Mouse (Mus musculus) T-cell, adult 2 months (primary cell): Measurements from ENCODE around the gene Gm3238.
"Not testable (repeated sequence)": the region's sequence is repeated elsewhere in the genome, so short reads cannot be mapped to it uniquely, and the experiment has no call there.

ENCODE experiments used
- DNase-seq: peaks from one replicate; pipeline ENCODE4 v3.0.0; 2022; ENCODE audit warnings: low spot score

Gm3238 gene

DNA sequence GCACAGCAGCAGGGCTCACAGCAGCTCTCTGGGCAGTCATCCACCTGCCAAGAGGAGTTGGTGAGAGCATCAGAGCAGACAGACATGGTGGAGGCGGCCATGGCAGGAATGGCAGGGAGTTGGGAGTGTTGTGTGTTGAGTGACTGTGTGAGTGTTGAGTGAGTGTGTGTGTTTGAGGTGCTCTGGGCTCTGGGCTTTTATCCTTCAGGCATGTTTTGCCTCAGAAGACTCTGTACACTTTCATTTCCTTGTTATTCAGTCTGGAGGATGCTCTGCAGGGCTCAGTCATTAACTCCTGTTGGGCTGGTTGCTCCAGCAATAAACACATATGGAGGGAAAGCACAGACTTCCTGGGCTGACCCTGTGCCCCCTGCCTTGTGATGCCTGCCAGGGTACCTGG is at the start of gene Gm3238:
Gm3238 (minus strand) TSS at position 101 of the 400 bp plus-strand sequence.
- not testable (repeated sequence) for DNase-seq

DNA sequence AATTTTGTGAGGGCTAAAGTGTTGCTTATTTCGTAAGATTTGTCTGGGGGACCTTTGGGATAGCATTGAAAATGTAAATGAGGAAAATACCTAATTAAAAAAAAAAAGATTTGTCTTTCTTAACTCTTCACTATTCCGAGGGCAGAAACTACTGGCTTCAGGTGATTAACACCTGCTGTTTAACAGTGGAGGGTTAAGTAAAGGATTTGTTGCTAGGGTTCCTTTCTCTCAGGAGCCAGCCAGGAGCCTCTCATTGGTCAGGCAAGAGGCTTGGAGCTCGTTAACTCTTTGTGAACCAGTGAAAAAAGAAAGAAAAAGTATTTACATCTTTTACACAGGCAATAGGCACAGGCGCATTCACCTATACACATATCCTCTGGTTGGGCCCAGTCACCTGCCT is 48.1 kb upstream of the Gm3238 start:
- no peak for DNase-seq

DNA sequence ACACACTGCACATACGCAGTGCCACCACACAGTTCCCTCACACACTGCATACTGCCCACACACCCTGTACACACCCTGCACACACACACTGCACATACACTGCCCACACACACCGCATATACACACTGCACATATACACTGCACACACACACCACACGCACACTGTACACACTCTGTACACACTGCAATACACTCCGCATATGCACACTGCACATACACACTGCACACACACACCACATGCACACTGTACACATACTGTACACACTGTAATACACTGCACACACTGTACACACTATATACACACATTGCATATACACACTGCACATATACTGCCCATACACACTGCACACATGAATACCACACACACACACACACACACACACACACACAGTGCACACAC is 47.4 kb upstream of the Gm3238 start:
- DNase-seq, result no peak

GRCm38 (mm10) chr10:77815514-77815913 is 44.4 kb upstream of the Gm3238 start:
- no peak for DNase-seq

DNA sequence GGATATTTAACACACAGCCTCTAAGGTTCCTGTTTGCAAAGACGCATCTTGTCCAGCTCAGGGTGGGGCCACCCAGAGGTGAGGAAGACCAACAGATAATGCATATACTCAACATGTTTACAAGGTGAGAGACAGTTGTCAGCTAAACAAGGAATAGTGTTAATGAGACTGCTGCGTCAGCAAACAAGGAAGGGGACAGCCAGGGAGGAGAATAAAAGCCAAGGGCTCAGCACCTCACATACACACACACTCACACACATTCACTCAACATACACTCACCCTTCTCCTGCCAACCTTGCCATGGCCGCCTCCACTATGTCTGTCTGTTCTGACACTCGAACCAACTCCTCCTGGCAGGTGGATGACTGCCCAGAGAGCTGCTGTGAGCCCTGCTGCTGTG is 43.3 kb upstream of the Gm3238 start, which contains the start of gene Gm2696:
Gm2696 (plus strand) TSS at position 301 of the 400 bp plus-strand sequence.
- DNase-seq, result no peak

DNA sequence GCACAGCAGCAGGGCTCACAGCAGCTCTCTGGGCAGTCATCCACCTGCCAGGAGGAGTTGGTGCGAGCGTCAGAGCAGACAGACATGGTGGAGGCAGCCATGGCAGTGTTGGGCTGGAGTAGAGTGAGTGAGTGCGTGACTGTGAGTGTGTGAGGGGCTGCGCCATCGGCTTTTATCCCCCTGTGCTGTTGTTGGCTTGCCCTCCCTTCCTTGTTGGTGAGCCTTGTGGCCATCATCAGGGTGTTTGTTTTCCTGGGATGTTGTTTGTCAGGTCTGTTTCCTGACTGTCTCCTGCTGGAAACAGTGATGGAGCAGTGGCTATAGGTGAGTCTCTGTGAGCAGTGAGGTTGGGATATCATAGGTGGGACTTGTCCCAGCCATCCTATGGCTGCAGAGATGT is 40.6 kb upstream of the Gm3238 start, which contains the start of gene Gm9507:
Gm9507 (minus strand) TSS at position 101 of the 400 bp plus-strand sequence.
- no peak for DNase-seq

GRCm38 (mm10) chr10:77804095-77804494 is 33.0 kb upstream of the Gm3238 start:
- no peak for DNase-seq

DNA sequence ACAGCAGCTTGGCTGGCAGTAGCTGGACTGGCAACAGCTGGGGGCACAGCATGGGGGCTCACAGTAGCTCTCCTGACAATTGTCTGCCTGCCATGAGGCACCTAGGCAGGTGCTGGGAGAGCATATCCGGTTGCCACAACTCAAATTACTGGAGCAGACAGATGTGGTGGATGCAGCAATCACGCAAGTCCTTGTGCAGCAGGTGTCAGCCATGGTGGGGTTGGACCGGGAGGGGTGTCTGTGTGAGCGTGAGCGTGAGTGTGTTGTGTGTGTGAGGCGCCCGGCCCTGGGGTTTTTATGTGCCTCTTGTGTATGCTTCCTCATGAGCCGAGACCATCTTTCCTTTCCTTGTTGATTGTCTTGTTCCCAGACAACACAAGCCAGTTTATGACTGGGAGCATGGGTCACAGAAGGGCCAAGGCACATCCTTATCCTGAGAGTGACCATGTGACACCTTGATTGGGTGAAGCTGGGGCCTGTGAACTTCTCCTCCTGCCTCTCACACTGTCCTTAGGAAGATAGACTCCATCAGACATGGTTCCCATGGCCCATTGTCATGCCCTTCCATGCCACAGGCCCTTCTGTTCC is 27.9 kb upstream of the Gm3238 start, which contains the start of gene Gm19668:
Gm19668 (minus strand) TSS at position 213 of the 588 bp plus-strand sequence.
- no peak for DNase-seq

- DNase-seq, result not testable (repeated sequence)
Measured at GRCm38 (mm10) chr10:77798164-77798920, 27.2 kb upstream of the Gm3238 start.

DNA sequence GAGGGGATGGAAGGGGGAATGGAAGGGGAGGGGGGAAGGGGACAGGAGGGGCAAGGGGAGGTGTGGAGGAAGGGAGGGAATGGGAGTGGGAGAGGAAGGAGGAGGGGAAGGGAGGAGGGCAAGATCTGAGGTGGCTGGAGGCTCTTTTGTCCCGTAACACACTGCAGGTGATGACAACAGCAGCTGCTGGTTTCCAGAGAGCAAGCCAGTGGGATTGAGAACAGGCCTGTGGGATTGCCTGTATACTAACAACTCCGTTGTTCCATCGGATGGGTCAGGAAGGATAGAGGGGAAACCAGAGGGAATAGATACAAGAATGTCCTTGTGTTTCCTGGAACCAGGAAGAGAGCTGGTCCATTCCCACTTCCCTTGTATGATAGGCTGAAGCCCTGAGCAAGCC is 26.6 kb upstream of the Gm3238 start:
- DNase-seq, result no peak

DNA sequence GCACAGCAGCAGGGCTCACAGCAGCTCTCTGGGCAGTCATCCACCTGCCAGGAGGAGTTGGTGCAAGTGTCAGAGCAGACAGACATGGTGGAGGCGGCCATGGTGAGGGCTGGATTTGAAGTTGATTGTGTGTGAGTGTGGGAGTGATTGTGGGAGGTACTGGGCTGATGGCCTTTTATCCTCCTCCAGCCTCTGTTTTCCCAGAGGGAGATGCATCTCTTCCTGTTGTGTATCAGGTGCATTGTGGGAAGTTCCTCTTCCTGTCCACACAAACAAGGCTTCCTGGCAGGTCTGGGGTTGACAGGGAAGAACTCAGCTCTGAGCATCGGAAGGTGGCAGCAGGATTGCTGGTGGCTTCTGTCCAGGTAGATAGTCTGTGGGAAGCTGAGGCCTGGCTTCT is 23.9 kb upstream of the Gm3238 start, which contains the start of gene Gm9639:
Gm9639 (minus strand) TSS at position 101 of the 400 bp plus-strand sequence.
- DNase-seq, result no peak

GRCm38 (mm10) chr10:77788621-77789020 is 17.5 kb upstream of the Gm3238 start:
- no peak for DNase-seq

DNA sequence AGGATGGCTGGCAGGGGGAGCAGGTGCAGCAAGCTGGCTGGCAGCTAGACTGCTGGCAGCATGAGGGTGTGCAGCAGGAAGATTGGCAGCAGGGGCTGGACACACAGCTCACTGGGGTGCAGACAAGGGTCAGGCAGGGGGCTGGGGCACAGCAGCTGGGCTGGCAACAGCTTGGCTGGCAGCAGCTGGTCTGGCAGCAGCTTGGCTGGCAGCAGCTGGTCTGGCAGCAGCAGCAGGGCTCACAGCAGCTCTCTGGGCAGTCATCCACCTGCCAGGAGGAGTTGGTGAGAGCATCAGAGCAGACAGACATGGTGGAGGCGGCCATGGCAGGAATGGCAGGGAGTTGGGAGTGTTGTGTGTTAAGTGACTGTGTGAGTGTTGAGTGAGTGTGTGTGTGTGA is 16.8 kb upstream of the Gm3238 start, which contains the start of gene Gm7137:
Gm7137 (minus strand) TSS at position 325 of the 400 bp plus-strand sequence.
- DNase-seq, result not testable (repeated sequence)

DNA sequence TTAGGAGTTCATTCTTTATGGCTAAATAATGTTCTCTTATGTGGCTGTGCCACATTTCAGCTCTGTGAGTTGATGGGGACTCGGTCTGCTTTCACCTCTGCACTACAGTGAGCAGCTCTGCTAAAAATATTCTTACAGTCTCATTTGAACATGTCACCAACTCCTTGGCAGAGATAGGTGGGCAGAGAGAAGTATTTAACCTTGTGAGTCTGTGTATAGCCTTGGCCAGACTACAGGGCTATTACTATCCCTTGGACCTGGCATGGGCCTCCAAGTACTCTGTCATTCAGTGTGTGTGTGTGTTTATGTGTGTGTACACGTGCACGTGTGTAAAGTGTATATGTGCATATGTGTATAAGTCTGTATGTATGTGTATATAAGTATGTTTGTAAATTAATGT is 12.3 kb upstream of the Gm3238 start:
- not testable (repeated sequence) for DNase-seq

DNA sequence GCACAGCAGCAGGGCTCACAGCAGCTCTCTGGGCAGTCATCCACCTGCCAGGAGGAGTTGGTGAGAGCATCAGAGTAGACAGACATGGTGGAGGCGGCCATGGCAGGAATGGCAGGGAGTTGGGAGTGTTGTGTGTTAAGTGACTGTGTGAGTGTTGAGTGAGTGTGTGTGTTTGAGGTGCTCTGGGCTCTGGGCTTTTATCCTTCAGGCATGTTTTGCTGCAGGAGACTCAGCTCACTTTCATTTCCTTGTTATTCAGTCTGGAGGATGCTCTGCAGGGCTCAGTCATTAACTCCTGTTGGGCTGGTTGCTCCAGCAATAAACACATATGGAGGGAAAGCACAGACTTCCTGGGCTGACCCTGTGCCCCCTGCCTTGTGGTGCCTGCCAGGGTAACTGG is 11.3 kb upstream of the Gm3238 start, which contains the start of gene Gm3250:
Gm3250 (minus strand) TSS at position 101 of the 400 bp plus-strand sequence.
- DNase-seq, result not testable (repeated sequence)

GRCm38 (mm10) chr10:77776844-77777243 is 5.7 kb upstream of the Gm3238 start, which contains the start of gene Gm7138:
Gene Gm7138, minus strand, starts transcription at chr10:77776944.
- not testable (repeated sequence) for DNase-seq

DNA sequence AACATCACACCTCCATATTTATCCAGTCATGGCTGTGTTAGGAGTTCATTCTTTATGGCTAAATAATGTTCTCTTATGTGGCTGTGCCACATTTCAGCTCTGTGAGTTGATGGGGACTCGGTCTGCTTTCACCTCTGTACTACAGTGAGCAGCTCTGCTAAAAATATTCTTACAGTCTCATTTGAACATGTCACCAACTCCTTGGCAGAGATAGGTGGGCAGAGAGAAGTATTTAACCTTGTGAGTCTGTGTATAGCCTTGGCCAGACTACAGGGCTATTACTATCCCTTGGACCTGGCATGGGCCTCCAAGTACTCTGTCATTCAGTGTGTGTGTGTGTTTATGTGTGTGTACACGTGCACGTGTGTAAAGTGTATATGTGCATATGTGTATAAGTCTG is 1.0 kb upstream of the Gm3238 start:
- not testable (repeated sequence) for DNase-seq

DNA sequence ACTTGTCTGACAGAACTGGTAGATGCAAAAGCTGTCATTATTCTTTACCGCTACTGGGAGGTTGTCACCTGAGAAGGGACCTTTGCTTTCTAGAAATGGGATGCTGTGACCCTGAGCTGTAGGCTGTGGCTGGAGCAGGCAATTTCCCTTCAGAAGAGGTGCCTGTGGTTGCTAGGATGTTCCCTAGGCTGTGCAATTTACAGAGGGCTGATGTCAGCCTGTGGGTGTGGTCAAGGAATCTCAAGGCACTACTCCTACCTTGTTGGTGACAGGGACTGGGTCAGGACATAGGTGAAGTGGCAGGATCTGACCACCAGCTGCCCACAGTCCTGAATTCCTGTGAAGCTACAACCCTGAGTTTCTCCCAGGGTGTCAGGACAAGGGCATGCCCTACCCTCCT is 1.4 kb downstream of the Gm3238 start:
- DNase-seq, result no peak

DNA sequence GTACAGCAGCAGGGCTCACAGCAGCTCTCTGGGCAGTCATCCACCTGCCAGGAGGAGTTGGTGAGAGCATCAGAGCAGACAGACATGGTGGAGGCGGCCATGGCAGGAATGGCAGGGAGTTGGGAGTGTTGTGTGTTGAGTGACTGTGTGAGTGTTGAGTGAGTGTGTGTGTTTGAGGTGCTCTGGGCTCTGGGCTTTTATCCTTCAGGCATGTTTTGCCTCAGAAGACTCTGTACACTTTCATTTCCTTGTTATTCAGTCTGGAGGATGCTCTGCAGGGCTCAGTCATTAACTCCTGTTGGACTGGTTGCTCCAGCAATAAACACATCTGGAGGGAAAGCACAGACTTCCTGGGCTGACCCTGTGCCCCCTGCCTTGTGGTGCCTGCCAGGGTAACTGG is 11.5 kb downstream of the Gm3238 start, which contains the start of gene Gm3233:
Gm3233 (minus strand) TSS at position 101 of the 400 bp plus-strand sequence.
- DNase-seq, result not testable (repeated sequence)

DNA sequence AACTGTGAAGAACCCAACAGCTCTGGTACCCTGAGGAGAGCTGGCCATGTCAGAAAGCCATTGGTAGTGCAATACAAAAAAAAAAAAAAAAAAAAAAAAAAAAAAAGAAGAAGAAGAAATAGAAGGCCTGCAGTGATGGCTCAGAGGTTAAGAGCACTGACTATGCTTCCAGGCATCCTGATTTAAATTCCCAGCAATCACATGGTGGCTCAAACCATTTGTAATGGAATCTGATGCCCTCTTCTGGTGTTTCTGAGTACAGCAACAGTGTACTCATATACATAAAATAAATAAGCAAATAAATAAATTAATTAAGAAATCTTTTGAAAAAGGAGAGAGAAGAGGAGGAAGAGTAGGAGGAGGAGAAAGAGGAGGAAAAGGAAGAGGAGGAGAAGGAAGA is 17.7 kb downstream of the Gm3238 start:
- no peak for DNase-seq

- DNase-seq, result not testable (repeated sequence)
Measured at GRCm38 (mm10) chr10:77752312-77752711, 18.8 kb downstream of the Gm3238 start.

GRCm38 (mm10) chr10:77751254-77751653 is 19.9 kb downstream of the Gm3238 start, which contains the start of gene Gm9736:
Gene Gm9736, minus strand, starts transcription at chr10:77751354.
- DNase-seq, result not testable (repeated sequence)

- not testable (repeated sequence) for DNase-seq
Measured at GRCm38 (mm10) chr10:77750686-77751085, 20.4 kb downstream of the Gm3238 start.
